Mouse (Mus musculus) urinary bladder, adult 2 months (tissue): ENCODE results near the gene Mcoln3. TPM values are rescaled to one million over a fixed set of nuclear protein-coding genes. Genes with fewer than 3 reads are reported as not detected.

ENCODE experiments used
- DNase-seq: peaks from one replicate; pipeline ENCODE4 v3.0.0; 2022; ENCODE audit warnings: low spot score
- polyA plus RNA-seq: library from polyadenylated mRNA; depleted of rRNA; stranded (reverse); fragments of >200 nt; gene quantifications from 2 replicates; pipeline ENCODE4 v1.2.3, GENCODE M21; 2012; rRNA removed

Mcoln3 gene
- polyA plus RNA-seq, 1 experiment, result 0.01 TPM

DNA sequence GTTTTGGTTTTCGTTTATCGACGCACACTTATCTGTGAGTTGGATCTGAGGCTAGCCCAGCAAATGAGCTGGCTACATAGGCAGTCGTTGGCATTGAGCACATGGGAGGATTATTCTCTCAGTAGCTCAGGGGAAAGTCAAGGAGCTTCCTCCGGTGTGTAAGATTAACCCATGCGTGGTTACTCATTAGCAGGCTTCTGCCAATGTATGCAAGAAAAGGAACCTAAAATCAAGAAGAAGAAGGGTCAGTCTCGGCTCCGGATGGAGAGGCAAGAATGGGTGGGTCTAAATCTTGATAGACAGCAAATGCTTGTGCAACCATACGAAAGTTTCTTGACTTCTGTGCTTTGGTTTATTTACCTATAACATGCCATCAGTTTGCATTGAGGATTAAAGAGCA lies 57.0 kb downstream of the Mcoln3 start:
- no peak for DNase-seq

DNA sequence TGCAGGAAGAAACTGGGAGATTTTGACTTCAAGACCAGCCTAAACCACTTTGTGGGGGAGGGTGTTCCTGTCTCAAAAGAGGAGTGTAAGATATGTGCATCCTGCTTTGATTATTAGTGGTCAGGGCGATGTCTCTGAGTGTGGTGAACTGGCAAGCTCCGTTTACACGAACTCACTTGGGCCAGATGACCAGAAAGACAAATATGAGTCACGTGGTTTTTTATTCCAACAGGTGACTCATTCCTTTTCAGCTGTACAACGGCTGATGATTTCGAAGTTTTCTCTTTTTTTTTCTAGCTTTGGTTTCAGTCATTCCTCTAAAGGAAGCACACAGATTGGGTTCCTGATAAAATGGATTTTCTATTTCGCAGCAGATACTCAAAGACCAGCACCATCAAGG lies 60.0 kb downstream of the Mcoln3 start:
- no peak for DNase-seq

DNA sequence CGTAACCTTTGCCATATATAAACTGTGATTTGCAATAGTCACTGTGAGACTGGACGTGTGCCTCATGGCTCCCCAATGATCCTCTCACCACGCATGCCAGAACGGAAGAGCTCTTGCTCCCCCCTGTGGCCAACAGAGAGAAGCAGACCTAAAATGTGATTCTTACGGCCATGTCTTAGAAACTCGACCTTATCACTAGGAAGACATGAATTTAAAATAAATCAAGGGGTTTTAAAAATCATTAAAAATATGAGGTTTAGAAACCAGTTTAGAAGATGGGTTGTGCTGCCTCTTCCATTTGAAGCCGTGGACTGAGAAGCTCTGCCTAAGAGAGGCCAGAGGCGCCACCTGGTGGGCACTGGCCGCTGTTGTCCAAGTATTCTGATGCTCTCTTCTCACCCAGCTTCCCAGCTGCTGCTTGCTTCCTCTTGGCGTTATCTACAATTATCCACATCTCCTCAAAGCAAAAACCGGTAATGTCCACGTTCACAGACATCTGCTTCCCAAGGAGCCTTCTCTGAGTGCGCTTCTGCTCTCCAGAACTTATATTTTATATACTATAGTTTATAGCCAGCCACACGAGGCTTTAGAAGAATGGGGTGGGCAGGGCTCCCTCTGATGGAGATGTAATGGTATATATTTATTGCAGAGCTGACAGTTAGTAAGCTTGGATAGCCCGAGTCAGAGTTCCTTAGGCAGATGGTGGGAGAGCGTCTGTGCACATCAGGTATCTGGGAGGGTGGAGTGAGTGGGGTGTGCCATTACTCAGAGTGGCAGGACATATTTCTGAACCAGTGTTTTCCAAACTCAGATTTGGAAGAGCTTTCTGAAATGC lies 60.7 kb downstream of the Mcoln3 start:
- peak; percentile 64 for DNase-seq

- DNase-seq, result no peak
Measured at GRCm38 (mm10) chr3:146180341-146180740, 63.1 kb downstream of the Mcoln3 start.

DNA sequence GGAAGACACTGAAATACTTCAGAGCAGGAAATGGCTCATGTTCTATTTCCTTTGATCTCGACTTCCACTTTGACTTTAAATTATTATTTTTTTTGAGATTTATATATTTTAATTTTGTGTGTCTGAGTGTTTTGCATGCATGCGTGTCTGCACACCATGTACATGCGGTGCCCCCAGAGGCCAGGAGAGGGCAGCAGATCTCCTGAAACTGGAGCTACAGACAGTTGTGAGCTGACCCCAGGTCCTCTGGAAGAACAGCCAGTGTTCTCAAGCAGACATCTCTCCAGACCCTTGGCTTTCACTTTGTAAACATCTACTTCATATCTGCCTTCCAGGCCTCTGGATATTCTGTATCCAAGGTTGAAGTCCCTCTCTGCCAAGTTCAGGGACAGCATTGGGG lies 63.7 kb downstream of the Mcoln3 start:
- DNase-seq, result no peak

DNA sequence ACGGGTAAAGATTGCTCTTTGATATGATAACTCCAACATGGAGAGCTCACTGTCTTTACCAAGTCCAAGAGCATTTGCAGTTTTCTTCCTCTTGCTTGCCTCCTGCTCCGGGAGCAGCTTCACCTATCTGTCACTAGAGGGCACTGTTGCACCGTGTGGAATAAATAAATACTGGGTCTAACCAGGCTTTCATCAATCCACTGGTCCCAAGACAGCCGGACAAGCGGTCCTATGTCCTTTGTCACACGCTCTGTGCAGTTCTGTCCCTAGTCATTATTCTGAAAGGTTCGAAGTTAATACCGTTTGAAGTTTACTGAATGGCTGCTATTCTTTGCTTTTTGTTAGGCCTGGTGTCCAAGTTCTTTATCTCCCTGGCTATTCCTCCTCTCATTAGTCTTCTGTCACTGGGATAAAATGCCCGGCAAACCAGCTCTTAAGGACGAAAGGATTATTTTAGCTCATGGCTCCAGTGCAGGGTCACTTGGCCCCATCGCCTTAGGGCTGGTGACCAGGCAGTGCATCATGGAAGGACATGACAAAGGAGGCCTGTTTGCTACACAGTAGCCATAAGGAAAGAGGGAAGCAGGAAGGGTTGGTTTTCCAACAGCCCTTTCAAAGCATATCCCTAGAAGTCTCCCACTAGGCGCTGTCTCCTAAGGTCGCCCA lies 67.9 kb downstream of the Mcoln3 start:
- no peak for DNase-seq

GRCm38 (mm10) chr3:146186033-146186432 lies 68.8 kb downstream of the Mcoln3 start:
- DNase-seq, result no peak

GRCm38 (mm10) chr3:146189933-146190332 lies 72.7 kb downstream of the Mcoln3 start:
- no peak for DNase-seq

Other genes starting within 250 kb of the Mcoln3 start
- gene Bcl10, start 194.6 kb upstream of the Mcoln3 start, polyA plus RNA-seq, result 24.3 and 25.7 TPM in 2 replicates
- 18.9 and 23.1 TPM in 2 replicates for gene 2410004B18Rik, start 179.4 kb upstream of the Mcoln3 start, polyA plus RNA-seq
- 9.9 and 10.9 TPM in 2 replicates for gene Syde2, start 129.6 kb upstream of the Mcoln3 start, polyA plus RNA-seq
- 0.15 and 0.25 TPM in 2 replicates for gene Wdr63, start 9.3 kb upstream of the Mcoln3 start, polyA plus RNA-seq
- gene Mcoln2, start 32.4 kb downstream of the Mcoln3 start, polyA plus RNA-seq, result 1.3 TPM in 2 replicates
- gene Lpar3, start 103.5 kb downstream of the Mcoln3 start, polyA plus RNA-seq, result 3.8 and 4.4 TPM in 2 replicates